20 mouse cellular contexts compared by ENCODE assay signal in the genomic region with DNA sequence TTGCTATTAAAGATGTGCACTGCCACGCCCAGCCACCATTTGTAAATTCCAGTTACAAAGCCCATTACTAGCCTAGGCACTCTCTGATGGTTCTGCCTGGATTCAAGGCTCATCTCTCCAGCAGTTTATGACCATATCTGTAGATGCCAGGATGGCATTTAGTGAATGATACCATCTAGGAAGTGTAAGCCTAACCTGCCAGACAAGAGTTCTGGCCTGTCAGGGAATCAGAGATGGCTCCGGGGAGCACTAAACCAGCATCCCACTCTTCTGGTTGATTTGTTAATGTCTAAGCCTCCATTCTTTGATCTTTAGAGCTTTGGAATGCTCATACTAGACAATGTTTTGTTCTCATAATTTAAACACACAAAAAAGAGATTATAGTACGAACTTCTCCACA. TPM values are rescaled to one million over a fixed set of nuclear protein-coding genes. Genes with fewer than 3 reads are reported as not detected.
"Had no signal": no experiment of that assay in that cellular context is flagged by ENCODE, and none has a peak within 500 bp of the region (broad histone marks: within the 10 kb centered on the region; RNA-seq: fewer than 3 reads in every experiment).

No protein-coding gene starts in this region.

- H3K36me3 ChIP-seq: neural tube, embryonic 13.5 days; neural tube, embryonic 15.5 days; stomach, embryonic 15.5 days had no signal

- H3K4me3 ChIP-seq: neural tube, embryonic 13.5 days; neural tube, embryonic 15.5 days; stomach, embryonic 15.5 days had no signal

- H3K4me2 ChIP-seq: neural tube, embryonic 13.5 days; neural tube, embryonic 15.5 days; stomach, embryonic 15.5 days had no signal

- H3K9me3 ChIP-seq: neural tube, embryonic 13.5 days; neural tube, embryonic 15.5 days; stomach, embryonic 15.5 days had no signal

- H3K27ac ChIP-seq: neural tube, embryonic 13.5 days; neural tube, embryonic 15.5 days; stomach, embryonic 15.5 days; stomach, postnatal 0 days had no signal

- H3K9ac ChIP-seq: neural tube, embryonic 13.5 days; neural tube, embryonic 15.5 days; stomach, embryonic 15.5 days had no signal

- DNase-seq: retina, postnatal 1 day; right cerebral cortex, adult 18-20 months; right cerebral cortex, postnatal 14 days; right cerebral cortex, postnatal 25 days; right cerebral cortex, postnatal 4 days; spleen, adult 18-20 months; thymus, adult 18-20 months; thymus, adult 2 months; thymus, postnatal 14 days; thymus, postnatal 25 days; thymus, postnatal 36 days; thymus, postnatal 4 days had no signal

- H3K27me3 ChIP-seq: neural tube, embryonic 13.5 days; neural tube, embryonic 15.5 days; stomach, embryonic 15.5 days had no signal

- H3K4me1 ChIP-seq: neural tube, embryonic 13.5 days; neural tube, embryonic 15.5 days; stomach, embryonic 15.5 days had no signal

RNA-seq across cellular contexts. Expression of a gene that starts 55.1 kb away (rescaled TPM):
- polyA plus RNA-seq: neural tube, embryonic 13.5 days; small intestine, adult 2 months; spleen, adult 2 months; stomach, embryonic 14.5 days; stomach, embryonic 15.5 days; stomach, embryonic 16.5 days; stomach, postnatal 0 days; thymus, adult 2 months had no signal
